Mouse (Mus musculus) CH12.LX (cell line): Measurements from ENCODE around the gene Sstr2. TPM values are rescaled to one million over a fixed set of nuclear protein-coding genes. Genes with fewer than 3 reads are reported as not detected.

ENCODE experiments used
- DNase-seq: peaks from one replicate; pipeline ENCODE4 v3.0.0-alpha.2; 2013; ENCODE audit errors: extremely low read depth
- H3K27ac ChIP-seq: 2 replicates; pipeline ENCODE4 v1.5.1; 2012; ENCODE audit warnings: low read depth, mild to moderate bottlenecking, control low read depth, moderate library complexity; ENCODE audit not compliant: insufficient read depth
- H3K27me3 ChIP-seq: replicated peaks from 2 replicates; pipeline ENCODE3; 2012; ENCODE audit warnings: inconsistent platforms
- H3K36me3 ChIP-seq, 2 experiments: replicated peaks in 1 of 2; 2 replicates each; pipeline versions ENCODE3 to v1.6.1; 2012; ENCODE audit warnings: inconsistent platforms in 1 of 2, low read length in 1 of 2, mild to moderate bottlenecking in 1 of 2, mixed read lengths in 1 of 2, moderate library complexity in 1 of 2; ENCODE audit not compliant: control insufficient read depth in 1 of 2, insufficient read depth in 1 of 2
- H3K4me1 ChIP-seq, 2 experiments: 2 replicates each; pipeline ENCODE4 v1.6.1; 2012; ENCODE audit warnings: inconsistent platforms in 1 of 2, moderate library complexity in 1 of 2; ENCODE audit not compliant: insufficient read depth in 2 of 2, control insufficient read depth in 1 of 2
- H3K4me2 ChIP-seq: 2 replicates; pipeline ENCODE4 v1.6.1; 2012; ENCODE audit warnings: low read depth, mild to moderate bottlenecking, control low read depth; ENCODE audit not compliant: poor library complexity, insufficient read depth, severe bottlenecking
- H3K4me3 ChIP-seq, 3 experiments: fragments of 150-350 bp in 1 of 3; sonication (generic) in 1 of 3; replicated peaks in 1 of 3; 2 replicates each; pipeline versions ENCODE3 to v1.5.1; 2011 to 2012; ENCODE audit warnings: low read depth in 2 of 3, low read length in 2 of 3, mild to moderate bottlenecking in 2 of 3, moderate library complexity in 2 of 3, control low read depth in 1 of 3, improper control_type of control experiment in 1 of 3, inconsistent platforms in 1 of 3, mixed read lengths in 1 of 3; ENCODE audit not compliant: poor library complexity in 1 of 3
- H3K79me2 ChIP-seq: replicated peaks from 2 replicates; pipeline ENCODE4 v1.6.1; 2012; ENCODE audit warnings: mild to moderate bottlenecking, moderate library complexity; ENCODE audit not compliant: control insufficient read depth, poor library complexity, insufficient read depth, severe bottlenecking; ENCODE audit errors: extremely low read depth
- H3K9ac ChIP-seq: 2 replicates; pipeline ENCODE4 v1.6.1; 2012; ENCODE audit warnings: low read depth, mild to moderate bottlenecking, control low read depth, moderate library complexity; ENCODE audit not compliant: insufficient read depth
- H3K9me3 ChIP-seq: replicated peaks from 2 replicates; pipeline ENCODE3; 2012; ENCODE audit warnings: low read length, inconsistent platforms, mixed read lengths
- BHLHE40 ChIP-seq: IDR thresholded peaks from 2 replicates; pipeline ENCODE4 v1.6.1; 2011; ENCODE audit warnings: mild to moderate bottlenecking, low read depth, low read length, improper control_type of control experiment
- CHD2 ChIP-seq: IDR thresholded peaks from 2 replicates; pipeline ENCODE4 v1.6.1; 2011; ENCODE audit warnings: low read length, improper control_type of control experiment
- CTCF ChIP-seq, 2 experiments: IDR thresholded peaks in 1 of 2; conservative IDR thresholded peaks in 1 of 2; 2 replicates each; pipeline ENCODE4 v1.5.1; 2011 to 2012; ENCODE audit warnings: low read depth in 2 of 2, low read length in 2 of 2, improper control_type of control experiment in 1 of 2, inconsistent platforms in 1 of 2, mild to moderate bottlenecking in 1 of 2, moderate library complexity in 1 of 2
- ELF1 ChIP-seq: IDR thresholded peaks from 2 replicates; pipeline ENCODE4 v1.6.1; 2014; ENCODE audit warnings: low read depth, mild to moderate bottlenecking, inconsistent platforms, low read length, improper control_type of control experiment
- EP300 ChIP-seq: IDR thresholded peaks from 2 replicates; pipeline ENCODE4 v1.6.1; 2011; ENCODE audit warnings: low read length, improper control_type of control experiment
- HCFC1 ChIP-seq: IDR thresholded peaks from 2 replicates; pipeline ENCODE4 v1.6.1; 2012; ENCODE audit warnings: low read depth, mild to moderate bottlenecking, inconsistent platforms, low read length, improper control_type of control experiment
- IRF4 ChIP-seq: IDR thresholded peaks from 2 replicates; pipeline ENCODE4 v1.6.1; 2014; ENCODE audit warnings: low read depth, mild to moderate bottlenecking, inconsistent platforms, low read length, improper control_type of control experiment
- JUN ChIP-seq: IDR thresholded peaks from 2 replicates; pipeline ENCODE4 v1.6.1; 2011; ENCODE audit warnings: low read depth, mild to moderate bottlenecking, low read length, improper control_type of control experiment, moderate library complexity; ENCODE audit not compliant: insufficient read depth
- JUND ChIP-seq: conservative IDR thresholded peaks from 2 replicates; pipeline ENCODE4 v1.6.1; 2011; ENCODE audit warnings: low read depth, low read length, improper control_type of control experiment
- MAZ ChIP-seq: IDR thresholded peaks from 2 replicates; pipeline ENCODE4 v1.6.1; 2012; ENCODE audit warnings: low read depth, mild to moderate bottlenecking, inconsistent platforms, low read length, improper control_type of control experiment, moderate library complexity
- MXI1 ChIP-seq: IDR thresholded peaks from 2 replicates; pipeline ENCODE4 v1.6.1; 2011; ENCODE audit warnings: mild to moderate bottlenecking, low read depth, low read length, improper control_type of control experiment
- NELFE ChIP-seq: IDR thresholded peaks from 2 replicates; pipeline ENCODE4 v1.6.1; 2011; ENCODE audit warnings: low read depth, low read length, improper control_type of control experiment
- NRF1 ChIP-seq: IDR thresholded peaks from 2 replicates; pipeline ENCODE4 v1.6.1; 2014; ENCODE audit warnings: low read depth, mild to moderate bottlenecking, inconsistent platforms, low read length, improper control_type of control experiment, moderate library complexity
- RAD21 ChIP-seq: IDR thresholded peaks from 2 replicates; pipeline ENCODE4 v1.6.1; 2011; ENCODE audit warnings: low read depth, mild to moderate bottlenecking, low read length, improper control_type of control experiment, moderate library complexity
- SIN3A ChIP-seq: IDR thresholded peaks from 2 replicates; pipeline ENCODE4 v1.6.1; 2012; ENCODE audit warnings: low read length, improper control_type of control experiment, inconsistent platforms
- SMC3 ChIP-seq: IDR thresholded peaks from 2 replicates; pipeline ENCODE4 v1.6.1; 2011; ENCODE audit warnings: low read depth, low read length, improper control_type of control experiment
- TBP ChIP-seq: conservative IDR thresholded peaks from 2 replicates; pipeline ENCODE4 v1.6.1; 2011; ENCODE audit warnings: low read depth, low read length, improper control_type of control experiment
- TCF12 ChIP-seq: IDR thresholded peaks from 2 replicates; pipeline ENCODE4 v1.6.1; 2014; ENCODE audit warnings: low read depth, mild to moderate bottlenecking, inconsistent platforms, low read length, improper control_type of control experiment
- USF2 ChIP-seq: conservative IDR thresholded peaks from 2 replicates; pipeline ENCODE4 v1.6.1; 2011; ENCODE audit warnings: low read depth, low read length, improper control_type of control experiment
- ZNF384 ChIP-seq: IDR thresholded peaks from 2 replicates; pipeline ENCODE4 v1.6.1; 2012; ENCODE audit warnings: low read depth, low read length, improper control_type of control experiment, inconsistent platforms
- dilution Hi-C: fragments of 300-500 bp; cut with MboI; formaldehyde crosslinking; loops from 2 replicates; pipeline ENCODE4 v1.14.3; 2020; ENCODE audit warnings: low sequenced_read_pairs; ENCODE audit not compliant: extremely low pct_unique_long_range_greater_than_20kb, extremely low pct_ligation_motif_present
- in situ Hi-C: fragments of 300-500 bp; cut with MboI; formaldehyde crosslinking; loops from 3 replicates; pipeline ENCODE4 v1.14.3; 2019; ENCODE audit warnings: low sequenced_read_pairs, low pct_ligation_motif_present, low pct_unique_long_range_greater_than_20kb, mixed read lengths
- polyA plus RNA-seq: library from polyadenylated mRNA; unstranded; fragments of >175 nt; gene quantifications from 2 replicates; pipeline ENCODE4 v1.2.1, GENCODE M21; 2012; ENCODE audit warnings: low read depth; ENCODE audit not compliant: insufficient read length
- total RNA-seq, 2 experiments: library from RNA; depleted of rRNA; stranded (reverse); fragments of 300-350 nt in 1 of 2; fragments of >200 nt in 1 of 2; gene quantifications; 2 replicates each; pipeline ENCODE4 v1.2.3; 2012 to 2014

Sstr2 gene
- total and polyA plus RNA-seq, 3 experiments: not detected

DNA sequence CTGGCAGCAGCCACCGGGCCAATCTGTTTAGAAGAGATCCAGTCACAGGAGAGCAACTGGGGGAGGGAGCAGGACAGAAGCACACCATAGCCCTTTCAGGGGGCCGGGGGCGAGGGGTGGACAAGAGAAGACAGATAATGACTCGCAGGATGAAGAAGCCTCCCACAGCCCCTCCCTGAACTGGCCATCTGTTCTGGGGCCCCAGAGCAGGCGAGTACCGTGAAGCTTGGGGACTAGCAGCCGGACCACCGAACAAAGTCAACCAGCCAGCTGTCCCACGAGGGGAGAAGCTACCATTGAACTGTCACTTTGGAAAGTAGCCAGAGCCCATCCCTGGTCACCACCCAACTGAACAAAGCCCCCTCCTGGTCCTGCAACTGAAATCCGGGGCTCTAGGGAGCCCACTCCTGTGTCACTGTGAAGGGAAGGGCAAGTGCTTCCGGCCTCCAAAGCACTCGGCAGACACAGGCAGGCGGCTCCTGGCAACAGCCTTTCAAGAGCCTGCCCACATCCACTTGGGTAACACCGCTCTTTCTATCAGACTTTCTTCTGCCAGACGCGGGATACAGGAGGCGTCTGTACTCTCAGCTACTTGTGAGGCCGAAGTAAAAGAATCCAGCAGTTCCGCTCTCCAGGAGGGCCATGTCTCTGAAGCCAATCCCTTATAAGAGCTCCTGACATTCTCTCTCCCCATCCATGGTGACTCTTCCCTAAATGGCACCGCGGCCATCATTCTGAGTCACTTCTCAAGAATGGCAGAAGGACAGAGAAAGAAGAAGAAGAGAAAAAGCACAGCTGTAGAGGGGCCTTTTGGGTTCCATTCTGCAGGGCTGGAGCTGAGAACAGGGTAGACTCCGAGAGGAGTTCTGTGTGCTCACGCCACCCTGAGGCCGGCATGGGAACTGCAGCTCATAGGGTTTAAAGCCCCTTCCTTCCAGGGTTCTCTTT, 7.2 kb upstream of the Sstr2 start (continued):
- TF ChIP-seq CHD2: no peak
- TF ChIP-seq EP300: no peak
- no peak for TF ChIP-seq MXI1
- no peak for TF ChIP-seq ELF1
- TF ChIP-seq USF2: no peak
- no peak for TF ChIP-seq HCFC1
- peak; percentile 80 for TF ChIP-seq SMC3
- no peak for TF ChIP-seq JUND
- peak; percentile 82 to 89 for TF ChIP-seq CTCF (conservative IDR thresholded peaks at IDR 0.05 in 1 of 2, IDR thresholded peaks at IDR 0.05 in 1 of 2; ENCODE audit: low read depth in 2 of 2, low read length in 2 of 2)
- TF ChIP-seq TBP: no peak

- Histone ChIP-seq H3K36me3 (no peaks in the 10 kb centered on the region), H3K4me1 (peaks cover 0 to 10% of the 10 kb centered on the region in 2 experiments; a peak in 3 of 4 replicates), H3K27ac (no peak overlapping the region), H3K9me3 (peaks cover 4% of the 10 kb centered on the region), H3K79me2 (no peaks in the 10 kb centered on the region), H3K9ac (no peak overlapping the region), H3K4me3 (no peak overlapping the region), H3K27me3 (no peaks in the 10 kb centered on the region), H3K4me2 (no peak overlapping the region)
- no peak for TF ChIP-seq JUN
- TF ChIP-seq BHLHE40: no peak
- dilution Hi-C loops: no loop called here
- in situ Hi-C loops: no loop called here
- no peak for DNase-seq
Measured at GRCm38 (mm10) chr11:113614476-113614875, 4.7 kb upstream of the Sstr2 start.

DNA sequence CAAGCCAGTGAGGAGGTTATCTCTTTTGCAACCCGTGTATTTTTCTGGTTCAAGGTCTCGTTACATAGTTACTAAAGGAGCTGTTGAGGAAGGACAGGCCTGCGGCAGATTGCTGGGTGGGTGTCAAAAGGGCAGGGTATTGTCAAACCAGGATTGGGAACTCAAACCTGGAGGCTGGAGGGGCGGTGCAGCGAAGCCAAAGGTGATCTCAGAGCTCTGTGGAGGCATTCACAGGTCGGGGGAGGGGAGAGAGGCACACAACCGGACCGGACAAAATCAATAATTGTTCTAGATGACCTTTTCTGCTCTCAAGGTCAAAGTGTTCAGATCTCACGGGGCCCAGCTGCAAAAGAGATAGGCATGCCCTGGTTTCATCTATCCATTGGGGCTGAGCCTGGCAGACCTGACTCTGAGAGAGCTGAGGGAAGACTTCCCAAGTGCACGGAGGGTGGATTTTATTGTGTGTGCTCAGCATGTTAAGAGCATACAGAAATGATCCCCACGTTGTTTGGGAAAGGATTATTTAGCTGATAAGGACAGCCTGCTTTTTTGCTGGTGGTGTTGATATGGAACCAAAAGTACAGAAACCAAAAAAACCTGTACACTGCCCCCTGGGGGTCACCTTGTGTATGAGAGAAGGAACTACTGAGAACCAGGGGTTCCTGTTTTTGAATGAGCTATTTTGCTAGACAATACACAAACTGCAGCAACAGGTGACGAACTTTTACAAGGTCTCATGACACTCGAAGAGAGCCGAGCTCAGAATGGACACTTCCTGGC, 1.8 kb upstream of the Sstr2 start:
- dilution Hi-C loops: no loop called here
- in situ Hi-C loops: no loop called here
- peaks cover 0 to 10% of the 10 kb centered on the region in 2 experiments; a peak in 3 of 4 replicates for H3K4me1 ChIP-seq
- H3K27ac ChIP-seq: no peak overlapping the region
- DNase-seq: peak; percentile 90
- H3K4me3 ChIP-seq: no peak overlapping the region
- H3K79me2 ChIP-seq: no peaks in the 10 kb centered on the region
- H3K9me3 ChIP-seq: peaks cover 4% of the 10 kb centered on the region
- H3K4me2 ChIP-seq: peak overlapping the region; percentile 8; the same call in 1 of the 2 replicates
- H3K27me3 ChIP-seq: no peaks in the 10 kb centered on the region
- no peaks in the 10 kb centered on the region for H3K36me3 ChIP-seq
- no peak overlapping the region for H3K9ac ChIP-seq
- TF ChIP-seq RAD21 (peak; percentile 59), MAZ (no peak), NRF1 (no peak), NELFE (no peak), BHLHE40 (peak; percentile 12; the same call in 1 of the 2 replicates), TCF12 (no peak), IRF4 (peak; percentile 26; the same call in 1 of the 2 replicates), SIN3A (0 out of 2 replicates have a peak, but pooled peaks have one; percentile 13), CTCF (conservative IDR thresholded peaks at IDR 0.05 in 1 of 2, IDR thresholded peaks at IDR 0.05 in 1 of 2; ENCODE audit: low read depth in 2 of 2, low read length in 2 of 2) (peak; percentile 66 to 89), ELF1 (0 out of 2 replicates have a peak, but pooled peaks have one; percentile 43), ZNF384 (peak; percentile 42), SMC3 (peak; percentile 84)
